Mouse (Mus musculus) heart, postnatal 0 days (tissue): ENCODE measurements at regions not wholly inside any gene's neighbourhood (a gene's known extent, or its start where the extent isn't known, plus 50 kb on each side); places are given as distances from the start of the nearest gene placed in this dataset.

Experiments used
- CTCF ChIP-seq: IDR thresholded peaks from 2 replicates; pipeline ENCODE4 v1.5.1; 2016; ENCODE audit warnings: antibody characterized with exemption, control low read depth, low read depth
- EP300 ChIP-seq: IDR thresholded peaks from 2 replicates; pipeline ENCODE4 v1.6.1; 2016; ENCODE audit warnings: antibody characterized with exemption, low read depth

- no peak for TF ChIP-seq CTCF
- no peak for TF ChIP-seq EP300
Measured at GRCm38 (mm10) chr6:50011746-50012453, 98.1 kb upstream of the Mpp6 start.
